Mouse (Mus musculus) MEL (cell line): Measurements from ENCODE around the gene B130006D01Rik. TPM values are rescaled to one million over a fixed set of nuclear protein-coding genes. Genes with fewer than 3 reads are reported as not detected.

Experiments used
- DNase-seq: peaks from one replicate; pipeline ENCODE4 v3.0.0; 2011; ENCODE audit warnings: low read depth, low spot score
- H3K27ac ChIP-seq: 2 replicates; pipeline ENCODE4 v1.5.1; 2012; ENCODE audit warnings: low read depth, mild to moderate bottlenecking, control low read depth, low read length, moderate library complexity; ENCODE audit not compliant: control insufficient read depth
- H3K27me3 ChIP-seq, 2 experiments: fragments of 150-350 bp in 1 of 2; sonication (generic) in 1 of 2; 2 replicates each; pipeline ENCODE4 v1.6.1; 2012; ENCODE audit warnings: low read length in 2 of 2, mild to moderate bottlenecking in 2 of 2, improper control_type of control experiment in 1 of 2, moderate library complexity in 1 of 2; ENCODE audit not compliant: insufficient read depth in 2 of 2, control insufficient read depth in 1 of 2
- H3K36me3 ChIP-seq, 2 experiments: 2 replicates each; pipeline ENCODE4 v1.6.1; 2012 to 2014; ENCODE audit warnings: low read length in 2 of 2, improper control_type of control experiment in 1 of 2, inconsistent platforms in 1 of 2, mild to moderate bottlenecking in 1 of 2; ENCODE audit not compliant: insufficient read depth in 2 of 2, control insufficient read depth in 1 of 2
- H3K4me1 ChIP-seq, 2 experiments: fragments of 150-350 bp in 1 of 2; sonication (generic) in 1 of 2; 2 replicates each; pipeline ENCODE4 v1.6.1; 2012; ENCODE audit warnings: low read length in 2 of 2, improper control_type of control experiment in 1 of 2, mild to moderate bottlenecking in 1 of 2; ENCODE audit not compliant: insufficient read depth in 2 of 2, control insufficient read depth in 1 of 2
- H3K4me3 ChIP-seq, 2 experiments: fragments of 150-350 bp in 1 of 2; sonication (generic) in 1 of 2; 2 replicates each; pipeline ENCODE4 v1.5.1; 2012; ENCODE audit warnings: low read depth in 2 of 2, low read length in 2 of 2, mild to moderate bottlenecking in 2 of 2, moderate library complexity in 2 of 2, control low read depth in 1 of 2, improper control_type of control experiment in 1 of 2; ENCODE audit not compliant: control insufficient read depth in 1 of 2, insufficient read depth in 1 of 2
- H3K79me2 ChIP-seq: 2 replicates; pipeline ENCODE4 v1.6.1; 2012; ENCODE audit warnings: mild to moderate bottlenecking, low read length, moderate library complexity; ENCODE audit not compliant: control insufficient read depth, poor library complexity, insufficient read depth
- H3K9ac ChIP-seq: 2 replicates; pipeline ENCODE4 v1.6.1; 2012; ENCODE audit warnings: low read depth, mild to moderate bottlenecking, control low read depth, low read length, moderate library complexity; ENCODE audit not compliant: control insufficient read depth, poor library complexity, severe bottlenecking
- H3K9me3 ChIP-seq: fragments of 150-350 bp; sonication (generic); replicated peaks from 2 replicates; pipeline ENCODE4 v1.6.1; 2012; ENCODE audit warnings: mild to moderate bottlenecking, low read length, improper control_type of control experiment, moderate library complexity; ENCODE audit not compliant: insufficient read depth
- CHD1 ChIP-seq: IDR thresholded peaks from 2 replicates; pipeline ENCODE4 v1.6.1; 2012; ENCODE audit warnings: low read depth, mild to moderate bottlenecking, inconsistent platforms, low read length, improper control_type of control experiment
- CHD2 ChIP-seq: IDR thresholded peaks from 2 replicates; pipeline ENCODE4 v1.6.1; 2011; ENCODE audit warnings: low read length, improper control_type of control experiment
- CTCF ChIP-seq, 3 experiments: IDR thresholded peaks in 2 of 3; conservative IDR thresholded peaks in 1 of 3; 2 replicates each; pipeline ENCODE4 v1.5.1; 2011 to 2012; ENCODE audit warnings: low read length in 3 of 3, low read depth in 2 of 3, mild to moderate bottlenecking in 2 of 3, improper control_type of control experiment in 1 of 3, inconsistent platforms in 1 of 3, mixed read lengths in 1 of 3, moderate library complexity in 1 of 3; ENCODE audit not compliant: control insufficient read depth in 1 of 3, insufficient read depth in 1 of 3, poor library complexity in 1 of 3, severe bottlenecking in 1 of 3
- ETS1 ChIP-seq: IDR thresholded peaks from 2 replicates; pipeline ENCODE4 v1.6.1; 2012; ENCODE audit warnings: low read depth, mild to moderate bottlenecking, inconsistent platforms, low read length, improper control_type of control experiment, moderate library complexity
- KAT2A ChIP-seq: conservative IDR thresholded peaks from 2 replicates; pipeline ENCODE4 v1.6.1; 2012; ENCODE audit warnings: low read depth, low read length, improper control_type of control experiment, inconsistent platforms
- MAX ChIP-seq: IDR thresholded peaks from 2 replicates; pipeline ENCODE4 v1.6.1; 2011; ENCODE audit warnings: low read length, improper control_type of control experiment
- NELFE ChIP-seq: IDR thresholded peaks from 2 replicates; pipeline ENCODE4 v1.6.1; 2011; ENCODE audit warnings: low read depth, low read length, improper control_type of control experiment
- POLR2A ChIP-seq, 2 experiments: IDR thresholded peaks; 2 replicates each; pipeline ENCODE4 v1.6.1; 2011 to 2012; ENCODE audit warnings: low read length in 2 of 2, mild to moderate bottlenecking in 2 of 2, control low read depth in 1 of 2, improper control_type of control experiment in 1 of 2, low read depth in 1 of 2, moderate library complexity in 1 of 2; ENCODE audit not compliant: control insufficient read depth in 1 of 2, insufficient read depth in 1 of 2, poor library complexity in 1 of 2
- POLR2AphosphoS2 ChIP-seq: IDR thresholded peaks from 2 replicates; pipeline ENCODE4 v1.6.1; 2011; ENCODE audit warnings: low read length, improper control_type of control experiment
- POLR2AphosphoS5 ChIP-seq: IDR thresholded peaks from 2 replicates; pipeline ENCODE4 v1.6.1; 2012; ENCODE audit warnings: low read depth, borderline replicate concordance, mild to moderate bottlenecking, inconsistent platforms, low read length, moderate library complexity, mixed read lengths
- RAD21 ChIP-seq: IDR thresholded peaks from 2 replicates; pipeline ENCODE4 v1.6.1; 2011; ENCODE audit warnings: mild to moderate bottlenecking, low read depth, low read length, improper control_type of control experiment
- RCOR1 ChIP-seq: IDR thresholded peaks from 2 replicates; pipeline ENCODE4 v1.6.1; 2012; ENCODE audit warnings: low read depth, mild to moderate bottlenecking, inconsistent platforms, low read length, improper control_type of control experiment
- SMC3 ChIP-seq: IDR thresholded peaks from 2 replicates; pipeline ENCODE4 v1.6.1; 2011; ENCODE audit warnings: low read depth, low read length, improper control_type of control experiment
- TAL1 ChIP-seq: IDR thresholded peaks from 2 replicates; pipeline ENCODE4 v1.6.1; 2012; ENCODE audit warnings: mild to moderate bottlenecking, inconsistent platforms, low read length, moderate library complexity, mixed read lengths
- TBP ChIP-seq: IDR thresholded peaks from 2 replicates; pipeline ENCODE4 v1.8.0; 2011; ENCODE audit warnings: low read depth, low read length, improper control_type of control experiment
- TCF12 ChIP-seq: IDR thresholded peaks from 2 replicates; pipeline ENCODE4 v1.6.1; 2014; ENCODE audit warnings: low read depth, mild to moderate bottlenecking, inconsistent platforms, low read length, improper control_type of control experiment, moderate library complexity
- UBTF ChIP-seq: IDR thresholded peaks from 2 replicates; pipeline ENCODE4 v1.6.1; 2012; ENCODE audit warnings: low read depth, mild to moderate bottlenecking, inconsistent platforms, low read length, improper control_type of control experiment, moderate library complexity, borderline replicate concordance; ENCODE audit not compliant: insufficient read depth
- USF2 ChIP-seq, 2 experiments: IDR thresholded peaks; 2 replicates each; pipeline ENCODE4 v1.6.1; 2011 to 2012; ENCODE audit warnings: improper control_type of control experiment in 2 of 2, low read length in 2 of 2, borderline replicate concordance in 1 of 2, inconsistent platforms in 1 of 2, low read depth in 1 of 2, mild to moderate bottlenecking in 1 of 2; ENCODE audit not compliant: insufficient read depth in 1 of 2
- ZKSCAN1 ChIP-seq: IDR thresholded peaks from 2 replicates; pipeline ENCODE4 v1.6.1; 2012; ENCODE audit warnings: low read depth, mild to moderate bottlenecking, inconsistent platforms, low read length, improper control_type of control experiment, moderate library complexity
- ZNF384 ChIP-seq: IDR thresholded peaks from 2 replicates; pipeline ENCODE4 v1.6.1; 2012; ENCODE audit warnings: low read depth, mild to moderate bottlenecking, inconsistent platforms, low read length, improper control_type of control experiment
- polyA plus RNA-seq, 2 experiments: library from polyadenylated mRNA; stranded (reverse) in 1 of 2; unstranded in 1 of 2; fragments of >175 nt in 1 of 2; fragments of >200 nt in 1 of 2; gene quantifications; 2 replicates each; pipeline versions ENCODE4 v1.2.1 to v1.2.4; 2012; ENCODE audit warnings: low replicate concordance in 2 of 2, low read depth in 1 of 2; ENCODE audit not compliant: insufficient read length in 2 of 2, insufficient read depth in 1 of 2, missing spikeins in 1 of 2
- total RNA-seq: library from RNA; depleted of rRNA; stranded (reverse); fragments of 300-350 nt; gene quantifications from 2 replicates; pipeline ENCODE4 v1.2.3, GENCODE M21; 2012

Gene B130006D01Rik
- total and polyA plus RNA-seq, 3 experiments: 0.11 to 0.73 TPM; not detected in 1

DNA sequence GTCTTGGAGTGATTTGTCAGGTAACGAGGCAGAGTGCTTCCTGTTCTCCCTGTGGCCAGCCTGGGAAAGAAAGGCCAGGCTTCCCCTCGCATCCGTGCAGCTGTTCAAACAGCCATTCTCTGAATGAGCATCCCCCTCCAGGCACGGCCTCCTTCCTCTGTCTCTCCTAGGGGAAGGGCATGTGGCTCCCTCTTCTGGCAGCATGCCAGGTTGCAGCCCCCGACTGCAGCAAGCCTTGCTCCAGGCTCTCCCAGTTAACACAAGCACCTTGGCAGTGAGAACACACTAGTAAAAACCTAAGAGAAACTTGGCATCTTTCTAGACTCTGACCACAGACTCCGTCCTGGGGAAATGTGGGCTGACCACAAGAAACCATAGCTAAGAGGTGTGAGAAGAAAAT lies 47.1 kb upstream of the B130006D01Rik start:
- peaks cover 0 to 19% of the 10 kb centered on the region in 2 experiments; a peak in 2 of 4 replicates for H3K36me3 ChIP-seq
- no peak overlapping the region for H3K27ac ChIP-seq
- H3K27me3 ChIP-seq: no peaks in the 10 kb centered on the region
- H3K4me3 ChIP-seq: no peak overlapping the region
- no peaks in the 10 kb centered on the region for H3K4me1 ChIP-seq
- 0 out of 2 replicates have a peak, but pooled peaks cover 3% of the 10 kb centered on the region for H3K79me2 ChIP-seq
- TF ChIP-seq TCF12 (no peak), CTCF (IDR thresholded peaks at IDR 0.05 in 2 of 3, conservative IDR thresholded peaks at IDR 0.05 in 1 of 3; ENCODE audit: control insufficient read depth in 1 of 3, insufficient read depth in 1 of 3, low read depth in 2 of 3, low read length in 3 of 3, poor library complexity in 1 of 3, severe bottlenecking in 1 of 3) (peak; percentile 53 to 68 (median 58)), SMC3 (peak; percentile 39)
- TF ChIP-seq, all 39 proteins: peak for 2
- Histone ChIP-seq H3K9ac (no peak overlapping the region), H3K9me3 (no peaks in the 10 kb centered on the region)
- peak; percentile 65 for DNase-seq

DNA sequence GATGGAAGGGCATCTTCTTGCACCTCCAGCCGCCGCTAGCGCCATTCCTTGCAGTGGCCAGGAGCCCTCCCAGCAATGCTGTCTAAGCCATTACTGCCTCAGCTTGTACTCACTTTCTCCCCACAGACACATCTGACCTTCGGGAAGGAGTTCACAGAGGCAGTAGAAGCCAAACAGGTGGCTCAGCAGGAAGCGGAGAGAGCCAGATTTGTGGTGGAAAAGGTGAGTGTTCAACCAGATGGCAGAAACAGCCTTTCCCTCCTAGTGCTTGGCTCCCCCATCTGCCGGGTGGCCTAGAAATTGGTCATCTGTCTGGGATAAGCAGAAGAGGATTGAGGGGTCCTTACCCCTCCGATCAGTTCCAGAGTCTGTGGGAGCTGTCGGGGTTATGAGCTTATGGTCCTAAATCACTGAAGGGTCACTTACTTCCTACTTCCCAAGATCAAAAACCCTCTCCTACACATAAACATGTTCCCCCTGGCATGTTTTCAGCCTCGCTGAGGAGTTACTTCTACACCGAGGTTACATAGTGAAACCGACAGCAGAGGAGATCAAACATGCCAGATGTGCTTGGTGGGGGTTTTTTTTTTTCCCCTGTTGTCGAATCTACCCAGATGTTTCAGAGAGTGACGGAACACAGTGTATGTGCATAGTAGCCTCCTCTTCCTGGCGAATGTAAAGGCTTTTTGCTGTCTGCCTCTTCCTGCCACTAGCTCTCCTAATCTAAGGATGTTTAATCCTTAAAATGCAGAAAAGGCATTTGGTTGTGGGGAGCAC lies 45.3 kb upstream of the B130006D01Rik start:
- no peaks in the 10 kb centered on the region for H3K79me2 ChIP-seq
- TF ChIP-seq POLR2AphosphoS5 (no peak), NELFE (no peak), USF2 (IDR thresholded peaks at IDR 0.05; ENCODE audit: borderline replicate concordance in 1 of 2, insufficient read depth in 1 of 2, low read depth in 1 of 2, low read length in 2 of 2) (no peak), TAL1 (no peak), POLR2A (IDR thresholded peaks at IDR 0.05; ENCODE audit: control insufficient read depth in 1 of 2, insufficient read depth in 1 of 2, low read depth in 1 of 2, low read length in 2 of 2, poor library complexity in 1 of 2) (no peak), MAX (no peak)
- TF ChIP-seq, all 39 proteins: peak for 0
- H3K4me3 ChIP-seq: no peak overlapping the region
- H3K4me1 ChIP-seq: no peaks in the 10 kb centered on the region
- H3K27me3 ChIP-seq: no peaks in the 10 kb centered on the region
- peaks cover 0 to 12% of the 10 kb centered on the region in 2 experiments; a peak in 2 of 4 replicates for H3K36me3 ChIP-seq
- no peaks in the 10 kb centered on the region for H3K9me3 ChIP-seq
- H3K27ac ChIP-seq: no peak overlapping the region
- no peak for DNase-seq
- no peak overlapping the region for H3K9ac ChIP-seq

DNA sequence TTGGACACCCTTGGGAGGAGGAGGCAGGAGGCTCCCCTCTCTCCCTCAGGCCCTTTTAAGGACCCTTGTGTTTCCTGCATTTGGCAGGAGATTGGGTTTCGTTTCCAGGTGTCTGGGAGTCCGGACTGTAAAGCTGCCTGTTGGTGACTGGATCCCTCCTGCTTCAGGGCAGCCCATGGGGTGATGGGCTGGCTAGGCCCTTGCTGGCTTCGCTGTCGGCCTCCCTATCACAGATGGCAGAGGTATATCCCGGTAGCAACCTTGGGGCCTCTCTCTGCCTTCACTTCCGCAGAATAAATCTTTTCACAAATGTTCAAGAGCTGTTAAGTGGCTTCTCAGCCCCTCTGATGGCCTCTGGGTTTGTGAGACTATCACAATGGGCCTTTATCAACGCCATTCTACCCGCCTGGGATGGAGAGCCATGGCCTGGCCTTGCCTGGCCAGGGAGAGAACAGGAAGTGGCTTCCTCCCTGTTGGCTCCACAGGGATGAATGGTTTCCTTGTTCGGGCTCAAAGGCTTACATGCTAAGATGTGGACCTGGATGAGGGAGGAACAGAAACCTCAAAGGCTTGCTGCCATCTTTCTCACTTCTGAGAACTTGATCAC lies 41.3 kb upstream of the B130006D01Rik start:
- Histone ChIP-seq H3K36me3 (peaks cover 6 to 11% of the 10 kb centered on the region in 2 experiments; a peak in 3 of 4 replicates), H3K4me1 (peaks cover 2 to 8% of the 10 kb centered on the region in 2 experiments; a peak in 2 of 4 replicates), H3K4me3 (no peak overlapping the region), H3K9me3 (no peaks in the 10 kb centered on the region), H3K79me2 (no peaks in the 10 kb centered on the region), H3K9ac (no peak overlapping the region), H3K27ac (no peak overlapping the region), H3K27me3 (no peaks in the 10 kb centered on the region)
- DNase-seq: no peak
- TF ChIP-seq CHD1: no peak
- no peak for TF ChIP-seq RAD21
- no peak for TF ChIP-seq ZNF384
- no peak for TF ChIP-seq POLR2AphosphoS5
- TF ChIP-seq KAT2A: no peak
- no peak for TF ChIP-seq TBP
- TF ChIP-seq RCOR1: no peak
- TF ChIP-seq ETS1: no peak
- no peak for TF ChIP-seq TAL1
- TF ChIP-seq ZKSCAN1: no peak
- TF ChIP-seq CHD2: no peak
- TF ChIP-seq UBTF: no peak
- no peak for TF ChIP-seq POLR2AphosphoS2
- TF ChIP-seq SMC3: no peak
- TF ChIP-seq USF2 (IDR thresholded peaks at IDR 0.05; ENCODE audit: borderline replicate concordance in 1 of 2, insufficient read depth in 1 of 2, low read depth in 1 of 2, low read length in 2 of 2): no peak
